Mouse (Mus musculus) E14TG2a.4 (cell line): ENCODE results near the gene Clec14a.

Experiments used
- CTCF ChIP-seq: conservative IDR thresholded peaks from 2 replicates; pipeline ENCODE4 v1.5.1; 2014; ENCODE audit warnings: low read length
- NANOG ChIP-seq: IDR thresholded peaks from 2 replicates; pipeline ENCODE4 v1.6.1; 2014; ENCODE audit warnings: borderline replicate concordance, low read length, mixed read lengths
- POU5F1 ChIP-seq: IDR thresholded peaks from 2 replicates; pipeline ENCODE4 v1.6.1; 2014; ENCODE audit warnings: low read length, borderline replicate concordance

DNA sequence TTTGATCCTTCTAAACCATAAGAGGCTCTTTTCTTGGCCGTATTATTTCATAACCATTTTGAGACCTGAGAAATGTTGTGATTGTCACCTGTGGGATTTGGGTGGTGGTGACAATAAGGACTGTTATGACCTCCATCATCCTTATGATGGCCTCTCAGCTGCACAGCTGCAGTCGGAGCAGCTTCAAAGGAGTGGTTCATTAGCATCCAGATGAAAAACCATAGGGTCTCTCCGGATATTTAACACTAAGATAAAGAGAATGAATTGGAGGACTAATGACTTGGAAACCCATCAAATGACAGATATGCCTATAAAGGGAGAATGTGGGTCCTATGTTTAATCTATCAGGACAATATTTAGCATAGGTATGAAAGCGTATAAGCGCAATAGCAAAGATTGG is 43.4 kb downstream of the Clec14a start:
- no peak for TF ChIP-seq CTCF
- TF ChIP-seq NANOG: no peak
- TF ChIP-seq POU5F1: no peak
